Mouse (Mus musculus): ENCODE measurements around the gene Thnsl1. TPM values are rescaled to one million over a fixed set of nuclear protein-coding genes. Genes with fewer than 3 reads are reported as not detected.

The Thnsl1 gene
- polyA plus RNA-seq (2014; fragmentation: Nextera tagmentation; extraction: Ambion mirVana), result 11.3 and 11.5 TPM in 2 replicates

DNA sequence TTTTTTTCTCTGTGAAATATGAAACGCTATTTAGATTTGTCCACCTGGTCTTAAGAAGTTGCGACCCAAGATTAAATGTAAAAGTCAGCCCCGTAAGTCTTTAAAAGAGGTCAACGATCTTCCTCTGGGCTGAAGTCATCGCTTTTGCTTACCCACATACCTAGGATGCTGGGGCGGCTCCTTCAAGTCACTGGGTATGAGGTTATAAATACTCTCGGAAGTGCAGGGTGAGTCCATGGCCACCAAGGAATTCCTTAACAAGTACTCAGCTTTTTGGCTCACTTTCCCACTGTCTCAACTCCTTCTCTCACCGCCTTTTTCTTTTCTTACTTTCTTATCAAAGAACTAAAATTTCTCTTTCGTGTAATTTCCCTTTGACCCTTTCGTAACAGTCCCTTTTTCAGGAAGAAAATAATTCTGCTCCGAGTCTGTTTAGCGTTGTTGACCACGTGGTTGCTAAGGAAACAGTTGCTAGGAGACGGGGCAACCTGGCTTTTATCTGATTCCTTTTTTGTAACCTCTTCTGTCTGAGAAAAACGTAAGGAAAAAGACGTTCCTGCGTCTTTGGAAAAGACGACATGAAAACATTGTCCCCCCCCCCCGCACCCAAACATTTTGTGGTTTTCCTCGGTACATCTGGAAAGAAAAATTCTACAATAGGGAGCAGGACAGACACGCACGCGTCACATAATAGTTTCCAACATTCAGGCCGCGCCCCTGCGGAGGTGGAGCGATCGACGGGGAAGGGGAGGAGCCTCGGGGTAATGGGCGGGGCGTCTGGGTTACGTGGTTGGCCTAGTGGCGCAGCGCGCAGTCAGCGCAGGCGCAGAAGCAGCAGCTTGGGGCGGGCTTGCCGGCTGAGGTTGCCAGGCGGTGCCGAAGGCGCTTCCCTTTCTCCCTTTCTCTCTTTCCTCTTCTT, at the start of gene Thnsl1, which contains the start of gene Enkur:
Gene Thnsl1, plus strand, starts transcription at position 813 of the 919 bp plus-strand sequence.
Gene Enkur, minus strand, starts transcription at position 454 of the 919 bp plus-strand sequence.
- Histone ChIP-seq H3K27ac (replicated peaks; ENCODE audit: low read depth, low read length) (no peak within 1 kb of the TSS), H3K4me1 (ENCODE audit: control insufficient read depth, insufficient read depth, low read length) (no peaks in the 10 kb centered on the region), H3K4me2 (ENCODE audit: low read depth, low read length) (peak within 1 kb of the TSS; percentile 71), H3K27me3 (ENCODE audit: control insufficient read depth, insufficient read depth, low read length) (no peaks in the 10 kb centered on the region), H3K36me3 (replicated peaks; ENCODE audit: control insufficient read depth, insufficient read depth, low read depth, low read length) (no peaks in the 10 kb centered on the region), H3K4me3 (ENCODE audit: low read depth, low read length) (peak within 1 kb of the TSS; percentile 61), H3K9me3 (replicated peaks; ENCODE audit: control insufficient read depth, low read length) (no peaks in the 10 kb centered on the region), H3K9ac (replicated peaks; ENCODE audit: low read length) (peak within 1 kb of the TSS; percentile 69)
- DNase-seq (ENCODE audit: low spot score) (peak; percentile 98), ATAC-seq (replicated peaks; ENCODE audit: insufficient number of reproducible peaks, low FRiP score, low TSS enrichment, low read depth) (peak; percentile 97)
- WGBS, result 2% methylated on average over 43 of the region's 43 CpGs

GRCm38 (mm10) chr2:21164296-21164695, 41.2 kb upstream of the Thnsl1 start:
- no peaks in the 10 kb centered on the region for H3K36me3 ChIP-seq (replicated peaks; ENCODE audit: control insufficient read depth, insufficient read depth, low read depth, low read length)
- H3K4me2 ChIP-seq (ENCODE audit: low read depth, low read length), result no peak overlapping the region
- no peaks in the 10 kb centered on the region for H3K27me3 ChIP-seq (ENCODE audit: control insufficient read depth, insufficient read depth, low read length)
- no peaks in the 10 kb centered on the region for H3K4me1 ChIP-seq (ENCODE audit: control insufficient read depth, insufficient read depth, low read length)
- no peaks in the 10 kb centered on the region for H3K9me3 ChIP-seq (replicated peaks; ENCODE audit: control insufficient read depth, low read length)
- DNase-seq (ENCODE audit: low spot score), result no peak
- no peak overlapping the region for H3K9ac ChIP-seq (replicated peaks; ENCODE audit: low read length)
- ATAC-seq (replicated peaks; ENCODE audit: insufficient number of reproducible peaks, low FRiP score, low TSS enrichment, low read depth), result no peak
- no peak overlapping the region for H3K27ac ChIP-seq (replicated peaks; ENCODE audit: low read depth, low read length)
- no peak overlapping the region for H3K4me3 ChIP-seq (ENCODE audit: low read depth, low read length)
- 74% methylated on average over 8 of the region's 8 CpGs for WGBS

DNA sequence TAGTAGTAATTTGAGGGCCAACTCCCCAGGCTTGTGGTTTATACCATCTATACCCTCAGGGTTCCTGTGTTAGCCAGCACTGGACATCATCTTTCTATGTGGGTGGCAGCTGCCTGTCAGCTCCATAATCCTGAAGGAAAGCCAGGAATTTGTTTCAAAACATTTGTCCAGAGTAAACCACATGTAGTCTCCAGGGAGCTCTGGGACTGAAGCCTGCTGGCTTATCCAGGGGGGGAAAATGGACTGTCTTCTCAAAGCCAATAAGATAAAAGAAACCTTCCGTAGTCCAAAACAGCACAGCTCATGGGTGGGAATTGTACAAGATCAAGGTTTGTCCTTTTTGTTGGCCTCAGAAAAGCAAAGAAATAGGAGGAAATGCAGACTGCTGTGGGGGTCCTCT, 37.6 kb upstream of the Thnsl1 start:
- ATAC-seq (replicated peaks; ENCODE audit: insufficient number of reproducible peaks, low FRiP score, low TSS enrichment, low read depth), result no peak
- Histone ChIP-seq H3K4me3 (ENCODE audit: low read depth, low read length) (no peak overlapping the region), H3K36me3 (replicated peaks; ENCODE audit: control insufficient read depth, insufficient read depth, low read depth, low read length) (no peaks in the 10 kb centered on the region), H3K9me3 (replicated peaks; ENCODE audit: control insufficient read depth, low read length) (no peaks in the 10 kb centered on the region), H3K9ac (replicated peaks; ENCODE audit: low read length) (no peak overlapping the region), H3K27ac (replicated peaks; ENCODE audit: low read depth, low read length) (no peak overlapping the region), H3K27me3 (ENCODE audit: control insufficient read depth, insufficient read depth, low read length) (no peaks in the 10 kb centered on the region), H3K4me1 (ENCODE audit: control insufficient read depth, insufficient read depth, low read length) (no peaks in the 10 kb centered on the region), H3K4me2 (ENCODE audit: low read depth, low read length) (no peak overlapping the region)
- DNase-seq (ENCODE audit: low spot score), result no peak
- 78% methylated on average over 1 of the region's 1 CpGs for WGBS

- Histone ChIP-seq H3K9ac (replicated peaks; ENCODE audit: low read length) (no peak overlapping the region), H3K4me3 (ENCODE audit: low read depth, low read length) (no peak overlapping the region), H3K36me3 (replicated peaks; ENCODE audit: control insufficient read depth, insufficient read depth, low read depth, low read length) (no peaks in the 10 kb centered on the region), H3K9me3 (replicated peaks; ENCODE audit: control insufficient read depth, low read length) (no peaks in the 10 kb centered on the region), H3K27me3 (ENCODE audit: control insufficient read depth, insufficient read depth, low read length) (no peaks in the 10 kb centered on the region), H3K27ac (replicated peaks; ENCODE audit: low read depth, low read length) (no peak overlapping the region), H3K4me2 (ENCODE audit: low read depth, low read length) (no peak overlapping the region), H3K4me1 (ENCODE audit: control insufficient read depth, insufficient read depth, low read length) (no peaks in the 10 kb centered on the region)
- DNase-seq (ENCODE audit: low spot score), result no peak
- WGBS, result 76% methylated on average over 3 of the region's 3 CpGs
- no peak for ATAC-seq (replicated peaks; ENCODE audit: insufficient number of reproducible peaks, low FRiP score, low TSS enrichment, low read depth)
Measured at GRCm38 (mm10) chr2:21172797-21173196, 32.7 kb upstream of the Thnsl1 start.

DNA sequence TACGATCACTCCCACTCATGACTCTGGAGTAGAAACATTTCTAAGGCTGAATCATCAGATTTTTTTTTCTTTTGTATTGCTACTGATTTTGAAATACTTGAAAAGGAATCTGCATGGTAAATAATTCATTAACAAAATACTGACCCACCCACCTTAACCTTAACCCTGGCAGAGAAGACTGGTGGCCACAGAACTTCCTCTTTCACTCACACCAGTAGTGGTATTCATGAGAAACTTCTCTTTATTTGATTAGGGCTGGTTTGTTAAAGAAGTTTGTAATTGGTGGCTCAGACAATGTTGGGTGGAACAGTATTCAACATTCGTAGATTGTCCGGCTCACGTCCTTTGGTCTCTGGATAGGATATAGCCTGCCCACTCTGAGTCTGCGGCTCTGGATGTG, 26.4 kb upstream of the Thnsl1 start:
- Histone ChIP-seq H3K9ac (replicated peaks; ENCODE audit: low read length) (no peak overlapping the region), H3K9me3 (replicated peaks; ENCODE audit: control insufficient read depth, low read length) (no peaks in the 10 kb centered on the region), H3K4me1 (ENCODE audit: control insufficient read depth, insufficient read depth, low read length) (no peaks in the 10 kb centered on the region), H3K4me3 (ENCODE audit: low read depth, low read length) (no peak overlapping the region), H3K36me3 (replicated peaks; ENCODE audit: control insufficient read depth, insufficient read depth, low read depth, low read length) (no peaks in the 10 kb centered on the region), H3K4me2 (ENCODE audit: low read depth, low read length) (no peak overlapping the region), H3K27ac (replicated peaks; ENCODE audit: low read depth, low read length) (no peak overlapping the region), H3K27me3 (ENCODE audit: control insufficient read depth, insufficient read depth, low read length) (no peaks in the 10 kb centered on the region)
- no peak for DNase-seq (ENCODE audit: low spot score)
- WGBS, result 93% methylated on average over 5 of the region's 5 CpGs
- ATAC-seq (replicated peaks; ENCODE audit: insufficient number of reproducible peaks, low FRiP score, low TSS enrichment, low read depth), result no peak

GRCm38 (mm10) chr2:21182811-21183210, 22.7 kb upstream of the Thnsl1 start:
- 75% methylated on average over 1 of the region's 1 CpGs for WGBS
- no peak for DNase-seq (ENCODE audit: low spot score)
- no peak overlapping the region for H3K4me3 ChIP-seq (ENCODE audit: low read depth, low read length)

DNA sequence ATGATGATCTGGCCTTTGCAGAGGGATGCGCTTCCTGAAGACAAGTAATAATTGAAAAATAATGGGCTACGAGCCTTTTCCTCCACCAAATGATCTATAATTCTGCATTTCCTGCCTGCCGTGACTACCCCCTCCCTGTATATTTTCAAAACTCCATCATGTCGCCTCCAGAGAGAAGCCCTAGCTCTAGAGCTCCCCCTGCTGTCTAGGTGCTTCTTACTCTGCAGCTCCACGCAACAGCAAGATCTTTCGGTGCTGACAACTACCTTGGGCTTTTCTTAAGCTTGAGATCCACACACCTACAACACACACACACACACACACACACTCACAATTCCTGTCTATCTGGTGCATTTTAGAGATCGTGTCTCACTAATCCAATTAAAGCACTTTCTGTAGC, 17.9 kb upstream of the Thnsl1 start:
- Histone ChIP-seq H3K36me3 (replicated peaks; ENCODE audit: control insufficient read depth, insufficient read depth, low read depth, low read length) (no peaks in the 10 kb centered on the region), H3K9ac (replicated peaks; ENCODE audit: low read length) (no peak overlapping the region), H3K4me3 (ENCODE audit: low read depth, low read length) (no peak overlapping the region)

More at GRCm38 (mm10) chr2:21182811-21183210, 22.7 kb upstream of the Thnsl1 start:
- Histone ChIP-seq H3K9ac (replicated peaks; ENCODE audit: low read length) (no peak overlapping the region), H3K36me3 (replicated peaks; ENCODE audit: control insufficient read depth, insufficient read depth, low read depth, low read length) (no peaks in the 10 kb centered on the region), H3K4me2 (ENCODE audit: low read depth, low read length) (no peak overlapping the region), H3K4me1 (ENCODE audit: control insufficient read depth, insufficient read depth, low read length) (no peaks in the 10 kb centered on the region), H3K27ac (replicated peaks; ENCODE audit: low read depth, low read length) (no peak overlapping the region), H3K27me3 (ENCODE audit: control insufficient read depth, insufficient read depth, low read length) (no peaks in the 10 kb centered on the region), H3K9me3 (replicated peaks; ENCODE audit: control insufficient read depth, low read length) (no peaks in the 10 kb centered on the region)
- ATAC-seq (replicated peaks; ENCODE audit: insufficient number of reproducible peaks, low FRiP score, low TSS enrichment, low read depth), result no peak

GRCm38 (mm10) chr2:21188610-21189009, 16.9 kb upstream of the Thnsl1 start:
- H3K9ac ChIP-seq (replicated peaks; ENCODE audit: low read length), result no peak overlapping the region
- no peaks in the 10 kb centered on the region for H3K27me3 ChIP-seq (ENCODE audit: control insufficient read depth, insufficient read depth, low read length)
- H3K4me2 ChIP-seq (ENCODE audit: low read depth, low read length), result no peak overlapping the region
- H3K27ac ChIP-seq (replicated peaks; ENCODE audit: low read depth, low read length), result no peak overlapping the region
- WGBS, result 76% methylated on average over 4 of the region's 4 CpGs
- no peak for DNase-seq (ENCODE audit: low spot score)
- no peaks in the 10 kb centered on the region for H3K36me3 ChIP-seq (replicated peaks; ENCODE audit: control insufficient read depth, insufficient read depth, low read depth, low read length)
- H3K4me3 ChIP-seq (ENCODE audit: low read depth, low read length), result no peak overlapping the region
- H3K4me1 ChIP-seq (ENCODE audit: control insufficient read depth, insufficient read depth, low read length), result no peaks in the 10 kb centered on the region
- H3K9me3 ChIP-seq (replicated peaks; ENCODE audit: control insufficient read depth, low read length), result no peaks in the 10 kb centered on the region
- ATAC-seq (replicated peaks; ENCODE audit: insufficient number of reproducible peaks, low FRiP score, low TSS enrichment, low read depth), result no peak

More for the DNA sequence above, 17.9 kb upstream of the Thnsl1 start:
- H3K27ac ChIP-seq (replicated peaks; ENCODE audit: low read depth, low read length), result no peak overlapping the region
- no peaks in the 10 kb centered on the region for H3K9me3 ChIP-seq (replicated peaks; ENCODE audit: control insufficient read depth, low read length)
- ATAC-seq (replicated peaks; ENCODE audit: insufficient number of reproducible peaks, low FRiP score, low TSS enrichment, low read depth), result no peak
- no peak overlapping the region for H3K4me2 ChIP-seq (ENCODE audit: low read depth, low read length)
- DNase-seq (ENCODE audit: low spot score), result peak; percentile 48
- no peaks in the 10 kb centered on the region for H3K4me1 ChIP-seq (ENCODE audit: control insufficient read depth, insufficient read depth, low read length)
- WGBS, result 57% methylated on average over 7 of the region's 7 CpGs
- no peaks in the 10 kb centered on the region for H3K27me3 ChIP-seq (ENCODE audit: control insufficient read depth, insufficient read depth, low read length)

Measured in embryonic facial prominence, embryonic 11.5 days (tissue).